Mouse (Mus musculus): ENCODE measurements around the gene Mapk8ip3.

The Mapk8ip3 gene

DNA sequence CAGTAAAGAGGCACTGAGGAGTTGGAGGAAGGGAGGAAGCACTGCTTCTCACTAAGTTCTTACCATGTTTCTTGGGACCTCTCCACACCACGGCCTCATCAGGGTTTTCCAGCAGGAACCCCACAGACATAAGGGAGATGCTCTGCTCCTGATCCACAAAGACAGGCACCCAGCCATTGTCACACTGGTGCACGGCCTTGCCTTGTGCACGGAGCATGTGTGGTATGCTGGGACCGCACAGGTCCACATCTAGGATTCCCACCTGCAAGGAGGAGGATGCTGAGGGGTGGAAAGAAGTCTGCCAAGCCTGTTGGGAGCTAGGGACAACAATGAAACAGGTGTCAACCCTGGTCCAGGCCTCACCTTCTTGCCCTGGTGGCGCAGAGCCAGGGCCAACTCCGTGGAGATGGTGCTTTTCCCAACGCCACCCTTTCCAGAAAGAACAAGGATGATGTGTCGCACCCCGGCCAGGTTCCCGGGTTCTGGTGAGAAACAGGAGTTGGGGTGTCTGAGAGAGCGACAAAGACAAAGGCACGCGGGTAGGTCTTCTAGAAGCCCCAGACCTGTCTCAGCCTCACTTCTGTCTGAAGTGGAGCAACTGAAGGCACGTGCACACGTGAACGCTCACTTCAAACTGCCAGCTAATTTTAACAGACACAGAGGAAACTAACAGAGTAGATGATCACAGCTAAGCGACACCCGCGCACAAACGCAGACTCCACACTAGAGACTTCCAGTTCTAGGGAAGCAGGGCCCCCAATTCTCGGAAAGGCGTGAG, 51.2 kb downstream of the Mapk8ip3 start:
- no peak for DNase-seq (ENCODE audit: low spot score in 2 of 2)

DNA sequence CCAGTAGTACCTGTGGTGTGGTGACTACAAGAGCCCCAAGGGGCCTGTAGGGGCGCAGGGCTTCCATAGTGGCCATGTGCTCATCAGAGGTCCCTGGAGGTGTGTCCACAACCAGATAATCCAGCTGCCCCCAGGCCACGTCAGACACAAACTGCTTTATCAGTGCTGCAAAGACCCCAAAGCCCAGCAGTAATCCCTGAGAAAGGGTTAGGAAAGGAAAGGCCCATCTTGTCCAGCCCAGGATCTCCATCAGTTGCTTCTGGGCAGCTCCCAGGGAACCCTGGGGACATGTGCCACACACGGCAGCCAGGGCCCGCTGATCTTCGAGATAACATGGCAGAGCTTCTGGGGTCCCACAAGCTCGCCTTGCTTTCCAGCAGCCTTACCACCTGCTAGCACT, 52.4 kb downstream of the Mapk8ip3 start:
- DNase-seq (ENCODE audit: low spot score in 2 of 2): no peak

DNA sequence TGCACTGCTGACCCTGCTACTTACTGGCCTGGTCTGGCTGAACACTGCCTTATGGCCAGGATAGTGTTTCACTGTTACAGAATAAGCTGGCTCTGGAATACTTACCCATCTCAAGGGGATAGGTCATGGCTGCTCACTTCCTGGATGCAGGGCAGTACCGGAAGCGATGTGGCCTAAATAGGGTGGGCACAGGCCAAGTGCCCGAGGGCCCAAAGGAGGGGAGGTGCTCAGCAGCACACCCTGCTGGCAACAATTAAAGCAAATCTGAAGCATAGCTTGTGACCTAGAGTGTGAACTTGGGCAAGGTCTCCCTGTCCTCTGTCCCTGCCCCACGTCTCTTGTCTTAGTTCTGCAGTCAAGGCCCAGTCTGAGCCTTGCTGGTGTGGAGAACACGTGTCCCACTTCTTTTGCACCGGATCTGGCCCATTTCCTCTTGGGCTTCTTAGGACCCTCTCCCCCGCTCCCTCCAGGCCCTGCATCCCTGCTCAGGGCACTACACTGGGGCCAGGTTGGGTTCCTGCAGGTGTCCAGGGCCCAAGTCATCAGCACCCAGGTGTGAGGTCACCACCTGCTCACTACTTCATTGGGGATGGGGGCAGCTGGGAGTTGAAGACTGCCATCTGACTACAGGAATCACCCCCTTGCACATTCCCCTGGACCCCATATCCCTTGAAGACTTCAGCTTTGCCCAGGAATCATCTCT, 54.9 kb downstream of the Mapk8ip3 start:
- DNase-seq (ENCODE audit: low spot score in 2 of 2): no peak

DNA sequence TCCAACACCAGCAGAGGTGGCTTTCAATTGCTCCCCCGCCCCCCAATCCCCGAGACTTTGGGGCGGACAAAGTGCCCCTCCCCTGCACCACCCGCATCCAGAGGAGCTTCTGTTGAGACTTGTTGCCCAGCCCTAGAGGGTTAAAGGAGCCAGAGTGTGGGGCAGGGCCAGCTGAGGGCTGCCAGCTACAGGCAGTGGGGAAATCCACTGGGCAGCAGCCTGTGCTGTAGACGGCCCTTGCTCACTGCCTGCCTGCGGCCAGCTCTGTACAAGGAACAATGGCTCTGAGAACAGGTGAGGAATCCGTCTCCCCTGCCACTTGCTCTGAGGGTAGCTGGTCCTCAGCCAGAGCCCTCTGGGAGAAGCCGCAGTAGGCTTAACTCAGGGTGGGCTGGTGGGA, 58.2 kb downstream of the Mapk8ip3 start:
- DNase-seq (ENCODE audit: low spot score in 2 of 2): no peak

DNA sequence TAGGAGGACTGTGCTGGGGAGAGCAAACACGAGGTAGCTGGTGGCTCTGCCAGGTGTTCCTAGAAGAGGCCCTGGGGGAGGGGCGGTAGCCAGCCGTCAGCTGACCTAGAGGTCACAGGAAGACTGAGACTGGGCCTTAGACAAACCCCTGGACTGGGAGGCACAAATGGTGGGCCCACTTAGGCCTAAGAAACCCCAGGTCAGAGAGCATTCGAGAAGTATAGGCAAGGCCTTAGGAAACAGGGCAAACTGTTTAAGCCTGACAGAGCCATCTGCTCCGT, 58.7 kb downstream of the Mapk8ip3 start:
- DNase-seq (ENCODE audit: low spot score in 2 of 2): no peak

DNA sequence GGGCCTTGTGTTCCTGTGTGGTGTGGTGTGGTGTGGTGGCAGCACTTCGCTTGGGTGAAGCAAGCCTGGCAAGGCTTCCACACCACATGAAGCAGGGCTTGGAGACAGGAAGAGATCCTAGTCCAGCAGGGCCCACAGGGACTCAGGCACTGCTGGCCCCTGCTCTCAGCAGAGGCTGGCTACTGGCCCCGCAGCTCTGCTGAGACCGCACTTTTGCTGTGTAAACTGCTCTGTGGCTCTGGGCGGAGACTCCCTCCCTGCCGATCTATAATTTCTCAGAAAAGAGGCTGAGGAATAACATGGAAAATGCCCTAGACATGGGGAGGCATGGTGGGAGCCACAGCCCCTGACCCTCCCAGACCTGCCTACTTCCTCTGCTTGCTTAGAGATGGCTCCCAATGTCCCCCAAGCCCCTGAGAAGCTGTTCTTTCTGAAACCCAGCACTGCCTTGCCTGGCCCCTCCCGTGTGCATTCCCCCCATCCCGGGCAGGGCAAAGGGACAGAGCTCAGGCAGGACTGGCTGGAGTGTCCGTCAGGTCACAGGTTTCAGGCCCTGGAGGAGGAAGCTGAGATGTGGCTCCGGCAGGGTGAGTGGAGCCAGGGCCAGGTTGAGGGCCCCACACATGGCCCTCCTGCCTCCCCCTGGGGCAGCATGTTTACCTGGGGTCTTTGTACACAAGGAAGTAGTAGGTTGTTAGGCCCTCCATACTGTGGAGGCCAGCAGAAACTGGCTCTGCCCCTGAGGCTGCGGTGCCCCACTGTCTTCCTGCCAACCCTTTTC, 59.3 kb downstream of the Mapk8ip3 start:
- no peak for DNase-seq (ENCODE audit: low spot score in 2 of 2)

DNA sequence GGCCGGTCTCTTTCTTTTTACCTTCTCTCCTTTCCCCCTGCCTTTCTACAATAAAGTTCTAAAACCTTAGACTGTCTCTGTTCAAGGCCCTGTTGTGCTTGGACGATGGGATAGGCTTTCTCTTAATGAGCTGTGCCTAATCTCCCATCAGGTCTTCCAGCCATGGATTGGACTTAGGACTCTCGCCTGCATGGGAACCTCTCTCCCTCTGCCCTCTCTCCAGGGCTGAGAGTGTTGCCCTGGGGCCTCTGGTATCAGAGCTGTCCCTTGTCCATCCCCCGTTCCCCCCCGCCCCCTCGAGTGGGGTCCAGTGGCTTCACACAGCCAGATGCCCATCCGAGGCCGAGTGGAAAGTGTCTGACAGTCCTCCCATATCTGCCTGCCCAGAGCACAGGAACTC, 61.8 kb downstream of the Mapk8ip3 start:
- no peak for DNase-seq (ENCODE audit: low spot score in 2 of 2)

DNA sequence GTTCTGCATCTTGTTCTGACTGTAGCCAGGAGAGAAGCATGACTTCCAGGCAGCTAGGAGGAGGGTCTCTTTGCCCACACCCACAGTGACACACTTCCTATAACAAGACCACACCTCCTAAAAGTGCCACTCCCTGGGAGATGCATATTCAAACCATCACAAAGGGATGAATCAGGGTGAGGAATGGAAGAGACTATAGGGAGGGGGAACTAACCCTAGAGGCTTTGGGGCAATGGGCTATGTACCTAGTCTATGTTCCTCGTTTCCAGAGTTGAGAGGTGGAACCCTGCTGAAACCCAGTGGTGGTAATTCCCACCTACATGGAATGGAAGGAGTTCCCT, 62.4 kb downstream of the Mapk8ip3 start:
- DNase-seq (ENCODE audit: low spot score in 2 of 2): no peak

DNA sequence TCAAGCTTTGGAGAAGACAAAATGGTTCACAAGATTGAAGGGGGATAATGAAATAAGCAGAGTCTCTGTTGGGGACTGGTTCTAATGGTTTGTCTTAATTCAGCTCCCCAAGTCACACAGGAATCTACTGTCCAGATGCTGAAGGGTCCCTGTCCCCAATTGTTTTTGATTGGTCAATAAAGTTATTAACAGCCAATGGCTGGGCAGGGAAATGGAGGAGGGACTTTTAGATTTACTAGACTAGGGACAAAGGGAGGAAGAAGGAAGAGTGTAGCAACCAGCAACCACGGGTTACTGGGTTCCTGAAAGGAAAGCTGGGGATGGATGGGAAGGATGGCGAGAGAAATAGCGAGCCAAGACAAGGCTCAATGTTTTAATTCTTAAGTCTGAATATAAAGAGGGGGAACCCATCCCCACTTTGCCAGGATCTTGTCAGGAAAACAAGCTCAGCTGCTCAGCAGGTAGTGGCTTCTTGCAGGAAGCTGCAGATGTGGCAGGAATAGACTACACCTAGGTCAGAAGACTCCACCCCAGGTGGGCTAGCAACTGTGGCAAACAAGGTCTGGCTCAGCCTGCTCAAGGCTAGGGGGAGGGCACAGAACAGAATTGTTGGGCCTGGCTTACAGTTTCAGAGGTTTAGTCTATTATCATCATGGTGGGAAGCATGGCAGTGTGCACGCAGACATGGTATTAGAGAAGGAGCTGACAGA, 62.9 kb downstream of the Mapk8ip3 start:
- no peak for DNase-seq (ENCODE audit: low spot score in 2 of 2)

DNA sequence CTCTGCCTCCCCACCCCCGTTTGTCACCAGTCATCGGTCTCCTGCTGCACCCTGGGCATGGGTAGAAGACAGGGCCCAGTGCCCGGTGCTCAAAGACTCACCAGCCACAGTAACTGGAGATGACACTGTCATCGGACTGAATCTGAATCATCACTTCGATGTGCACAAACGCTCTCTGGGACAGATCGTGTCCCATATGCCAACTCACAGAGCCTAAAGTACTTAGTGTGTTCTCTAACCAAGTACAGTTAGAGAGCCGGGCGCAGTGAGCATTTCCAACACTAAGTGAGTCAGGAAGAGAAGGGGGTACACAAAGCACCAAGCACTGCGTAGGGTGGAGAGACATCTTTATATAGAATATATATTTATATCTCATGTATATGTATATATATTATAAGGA, 68.9 kb downstream of the Mapk8ip3 start:
- no peak for DNase-seq (ENCODE audit: low spot score in 2 of 2)

DNA sequence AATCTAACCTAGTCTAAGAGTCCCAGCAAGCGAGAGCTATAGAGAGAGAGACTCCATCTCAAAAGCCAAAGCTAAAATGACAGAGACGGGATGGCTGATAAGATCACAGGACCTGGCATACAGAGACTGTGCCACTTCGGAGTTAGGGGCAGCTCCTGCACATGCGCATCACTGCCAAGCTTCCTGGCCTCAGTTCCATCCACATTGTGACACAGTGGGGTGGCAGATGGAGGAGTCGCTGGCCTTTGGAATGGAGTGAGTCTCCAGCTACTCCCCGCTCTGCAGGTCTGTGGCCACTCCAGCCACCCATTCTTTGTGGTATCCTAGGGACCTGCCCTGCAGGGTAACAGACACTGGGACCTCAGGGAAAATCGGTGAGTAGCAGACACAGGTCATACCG, 71.0 kb downstream of the Mapk8ip3 start, which contains the start of gene Igfals:
Gene Igfals (plus strand): TSS at position 222 of the 400 bp plus-strand sequence.
- no peak for DNase-seq (ENCODE audit: low spot score in 2 of 2)

DNA sequence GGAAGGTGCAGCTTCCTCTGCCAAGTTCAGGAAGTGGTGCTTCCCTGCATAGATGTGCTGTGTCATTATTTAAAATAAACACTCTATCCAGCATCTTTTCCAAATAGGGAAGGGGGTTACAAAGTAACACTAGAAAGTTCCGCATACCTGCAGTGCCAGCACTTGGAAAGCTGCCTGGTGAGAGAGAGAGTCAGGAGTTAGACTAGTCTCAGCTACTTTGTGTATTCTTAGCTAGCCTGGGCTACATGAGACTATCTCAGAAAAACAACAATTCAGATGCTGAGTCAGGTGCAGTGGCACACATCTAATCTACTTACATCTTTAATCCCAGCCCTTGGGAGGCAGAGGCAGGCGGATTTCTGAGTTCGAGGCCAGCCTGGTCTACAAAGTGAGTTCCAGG, 75.0 kb downstream of the Mapk8ip3 start:
- no peak for DNase-seq (ENCODE audit: low spot score in 2 of 2)

DNA sequence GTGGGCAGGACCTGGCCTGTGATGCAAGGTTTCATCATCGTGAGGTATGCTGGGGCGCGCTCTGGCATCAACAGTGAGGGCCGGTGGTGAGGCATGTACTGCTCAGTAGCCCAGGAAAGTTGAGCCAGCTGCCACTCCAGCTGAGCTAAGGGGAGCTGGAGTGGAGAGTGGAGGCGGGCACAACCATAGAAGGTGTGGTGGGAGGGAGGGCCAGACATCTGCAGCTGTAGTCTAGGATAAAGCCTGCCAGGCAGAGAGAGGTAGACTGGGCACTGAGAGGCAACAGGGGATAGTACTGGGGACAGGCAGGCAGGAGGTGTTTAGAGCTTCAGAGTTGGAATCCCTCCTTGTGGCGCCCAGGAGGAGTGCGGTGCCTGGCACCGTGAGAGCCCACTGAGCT, 76.7 kb downstream of the Mapk8ip3 start:
- no peak for DNase-seq (ENCODE audit: low spot score in 2 of 2)

DNA sequence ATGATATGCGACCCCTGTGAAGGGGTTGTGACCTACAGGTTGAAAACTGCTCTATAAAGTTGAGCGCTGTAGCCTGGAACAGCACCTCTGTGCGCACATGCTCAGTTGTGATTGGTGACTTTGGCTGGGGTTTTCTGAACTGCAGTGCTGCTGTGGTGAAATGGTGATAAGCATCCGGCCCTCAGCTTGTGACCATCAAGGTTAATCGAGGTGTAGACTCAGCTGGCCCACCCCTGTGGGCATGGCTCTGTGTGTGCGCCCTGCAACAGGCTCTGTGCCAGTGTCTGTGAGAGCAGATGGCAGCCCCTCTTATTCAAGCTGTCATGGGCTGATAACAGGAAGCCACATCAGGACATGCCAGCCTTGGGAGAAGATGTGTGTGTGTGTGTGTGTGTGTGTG, 77.8 kb downstream of the Mapk8ip3 start:
- DNase-seq (ENCODE audit: low spot score in 2 of 2): no peak

DNA sequence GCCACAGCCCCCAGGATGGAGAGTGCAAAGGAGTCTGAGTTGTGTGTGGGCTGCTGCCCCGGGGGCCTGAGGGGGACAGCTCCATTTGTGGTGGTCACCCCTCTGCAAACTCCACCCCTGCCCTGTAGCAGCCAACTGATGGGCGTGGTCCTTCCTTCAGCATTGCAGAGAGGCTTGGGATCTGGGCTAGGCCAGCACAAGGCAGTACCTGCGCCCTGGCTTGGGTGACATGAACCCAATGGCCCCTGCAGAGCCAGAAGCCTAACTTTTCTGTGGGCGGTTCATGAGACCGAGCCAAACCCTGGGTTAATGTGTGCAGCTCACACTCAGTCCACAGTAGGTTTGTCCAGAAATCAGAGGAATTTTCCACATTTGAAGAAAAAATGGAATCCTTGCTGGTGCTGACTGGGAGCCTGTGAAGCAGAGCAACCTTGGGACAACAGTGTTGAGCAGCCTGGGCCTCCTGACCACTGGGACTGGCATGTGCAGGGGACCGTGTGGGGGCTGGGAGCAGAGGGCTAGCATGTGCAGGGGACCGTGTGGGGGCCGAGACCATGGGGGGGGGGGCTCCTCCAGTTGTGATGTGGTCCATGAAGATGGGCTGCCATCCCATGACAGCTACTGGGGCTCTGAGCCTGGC, 78.8 kb downstream of the Mapk8ip3 start:
- DNase-seq (ENCODE audit: low spot score in 2 of 2): no peak

DNA sequence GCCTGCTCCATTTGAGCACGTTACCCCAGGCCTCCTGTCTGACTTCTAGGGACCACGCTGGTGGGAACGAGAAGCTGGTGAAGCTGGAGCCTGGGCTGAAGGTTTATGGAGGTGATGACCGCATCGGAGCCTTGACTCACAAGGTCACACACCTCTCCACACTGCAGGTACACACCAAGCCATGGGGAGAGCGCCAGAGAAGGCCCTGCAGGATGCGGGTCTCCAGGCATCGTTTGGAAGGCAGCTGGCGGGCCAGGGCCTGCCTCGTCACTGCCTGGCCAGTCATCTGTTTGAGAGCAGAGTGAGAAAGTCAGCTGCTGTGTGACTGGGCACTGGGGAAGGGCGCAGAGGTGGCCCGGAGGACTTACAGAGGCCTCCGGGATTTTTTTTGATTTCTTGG, 80.2 kb downstream of the Mapk8ip3 start:
- DNase-seq (ENCODE audit: low spot score in 2 of 2): no peak

DNA sequence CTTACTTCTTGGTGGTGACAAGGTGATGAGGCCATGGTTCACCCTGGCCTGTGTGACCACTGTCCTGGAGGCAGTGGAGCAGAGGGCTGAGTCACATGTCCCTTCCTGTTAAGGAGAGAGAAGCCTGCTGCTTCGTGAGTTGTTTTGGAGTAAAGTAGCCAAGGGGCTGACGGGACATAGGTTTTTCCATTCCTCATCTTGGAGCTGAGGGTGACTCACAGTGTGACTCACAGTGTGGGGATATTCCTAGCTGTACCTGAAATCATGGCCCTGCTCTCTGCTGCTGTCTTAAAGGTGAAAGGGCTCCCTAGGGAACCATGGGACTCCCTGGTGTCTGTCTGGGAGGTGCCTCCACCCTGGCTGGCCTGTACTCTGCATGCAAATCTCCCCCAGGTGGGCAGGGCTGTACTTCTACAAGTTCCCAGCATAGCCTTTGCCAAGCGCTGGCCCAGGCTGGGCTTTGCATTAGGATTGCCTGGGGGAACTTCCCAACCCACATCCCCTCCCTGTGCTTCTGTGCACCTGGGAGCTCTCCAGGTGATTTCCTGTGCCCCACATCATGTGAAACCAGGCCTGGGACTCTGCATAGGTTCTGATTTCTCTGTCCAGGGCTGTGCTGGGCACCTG, 80.8 kb downstream of the Mapk8ip3 start:
- DNase-seq (ENCODE audit: low spot score in 2 of 2): no peak

DNA sequence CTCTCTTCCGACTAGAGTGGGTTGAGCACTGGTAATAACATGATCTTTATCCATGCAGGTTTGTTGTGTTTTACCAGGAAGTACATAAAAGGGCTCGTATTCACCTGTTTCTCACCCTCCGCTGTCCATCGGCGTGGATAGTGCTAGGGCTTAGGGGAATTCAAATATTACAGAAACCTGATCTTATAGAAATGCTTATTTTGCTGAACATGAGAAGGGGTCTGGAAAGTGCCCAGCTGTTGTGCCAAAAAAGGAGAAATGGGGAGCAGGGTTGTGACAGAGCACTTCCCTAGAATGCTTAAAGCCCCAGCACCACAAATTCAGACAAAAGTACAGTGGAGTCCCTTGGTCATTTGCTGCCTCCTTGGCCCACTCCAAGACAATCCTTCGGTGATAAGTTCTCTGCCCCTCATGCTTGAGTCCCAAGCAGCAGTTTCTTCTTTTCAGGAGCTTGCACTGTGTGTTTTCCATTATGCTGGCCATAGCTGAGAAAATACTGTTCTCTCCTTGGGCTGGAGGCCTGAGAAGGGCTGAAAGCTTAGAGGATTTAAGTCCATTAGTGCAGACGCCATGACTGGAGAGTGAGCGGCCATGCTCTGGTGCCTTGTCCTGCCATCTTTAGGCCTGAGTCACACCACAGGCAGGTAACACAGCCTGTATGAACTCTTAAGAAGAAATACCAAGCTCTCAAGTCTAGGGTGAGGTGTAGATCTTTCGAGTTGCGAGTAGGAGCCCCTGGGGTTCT, 85.2 kb downstream of the Mapk8ip3 start:
- DNase-seq (ENCODE audit: low spot score in 2 of 2): no peak

DNA sequence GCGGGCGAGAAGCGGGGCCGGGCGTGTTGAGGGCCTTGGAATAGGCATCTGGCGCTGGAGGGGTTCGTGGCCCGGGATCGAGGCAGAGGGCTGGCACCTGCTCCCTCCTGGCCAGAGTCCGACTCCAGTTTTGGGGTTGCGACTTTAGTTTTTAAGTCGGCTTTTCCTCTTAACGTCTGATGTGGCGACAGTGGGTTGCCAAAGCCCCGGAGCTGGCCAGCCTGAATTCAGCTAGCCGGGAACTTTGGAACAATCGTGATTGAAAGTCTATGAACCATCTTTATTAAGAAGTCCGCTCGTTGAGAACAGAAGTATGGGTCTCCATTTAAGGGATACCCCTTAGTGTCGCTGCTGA, 86.0 kb downstream of the Mapk8ip3 start:
- DNase-seq (ENCODE audit: low spot score in 2 of 2): no peak

DNA sequence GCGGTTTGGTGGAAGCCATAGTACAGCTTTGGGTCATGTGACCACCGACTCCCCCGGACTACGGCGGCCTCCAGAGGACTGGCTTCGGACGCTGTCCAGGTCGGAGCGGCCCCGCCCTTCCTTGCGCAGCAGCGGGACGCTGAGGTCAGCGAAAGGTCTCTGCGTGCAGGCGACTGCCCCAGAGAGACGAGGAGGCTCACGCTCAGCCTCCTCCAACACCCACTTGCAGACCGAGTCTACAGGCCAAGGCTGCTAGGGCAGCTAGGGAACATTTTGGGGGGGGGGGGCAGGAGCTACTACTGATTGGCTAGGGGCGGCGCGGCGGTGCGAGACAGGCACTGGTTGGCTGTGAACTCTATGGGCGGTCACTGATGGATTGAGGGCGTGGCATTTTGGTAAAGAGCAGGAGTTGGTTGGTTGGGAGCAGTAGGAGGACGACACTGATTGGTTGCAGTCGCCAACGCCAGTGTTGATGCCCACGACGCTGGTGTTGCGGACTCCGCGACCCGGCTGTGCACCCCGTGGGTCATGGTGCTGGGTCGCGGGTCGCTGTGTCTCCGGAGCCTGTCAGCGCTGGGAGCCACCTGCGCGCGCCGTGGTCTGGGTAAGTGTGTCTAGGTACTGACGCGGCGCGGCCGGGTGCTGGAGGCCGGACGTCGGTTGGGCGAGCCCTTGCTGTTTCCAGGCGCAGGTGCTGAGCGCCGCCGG, 86.6 kb downstream of the Mapk8ip3 start, which contains the start of gene Fahd1:
Gene Fahd1 (minus strand): TSS at position 300 of the 708 bp plus-strand sequence.
- peak; percentile 93 to 94 for DNase-seq (ENCODE audit: low spot score in 2 of 2)
